Mouse (Mus musculus): ENCODE data around the gene Ccdc171.

DNA sequence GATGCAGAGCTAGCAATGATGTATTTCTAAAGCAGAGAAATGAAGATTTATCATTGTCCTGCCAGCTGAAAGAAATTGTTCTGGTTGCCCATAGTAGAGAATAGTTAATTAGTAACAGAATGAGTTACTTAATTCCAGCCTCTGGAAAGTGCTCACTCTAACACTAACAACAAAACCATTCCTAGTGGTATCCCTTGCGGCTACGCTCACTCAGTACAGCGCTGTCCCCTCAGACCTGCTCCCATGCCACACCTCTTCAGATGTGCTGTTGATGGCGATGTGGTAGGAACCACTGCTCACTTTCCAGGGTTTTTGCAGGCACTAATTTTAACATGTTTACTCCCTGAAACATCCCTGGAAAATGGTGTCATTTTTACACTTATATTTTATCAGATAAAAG lies 126.1 kb downstream of the Ccdc171 start:
- TF ChIP-seq CTCF (IDR thresholded peaks at IDR 0.05; ENCODE audit: low read depth, low read length) = no peak
- TF ChIP-seq TAL1 (conservative IDR thresholded peaks at IDR 0.05; ENCODE audit: low read depth, low read length) = no peak
- TF ChIP-seq GATA1 (IDR thresholded peaks at IDR 0.05; ENCODE audit: borderline replicate concordance, low read length) = no peak
- no peak for TF ChIP-seq POLR2AphosphoS5 (IDR thresholded peaks at IDR 0.05; ENCODE audit: insufficient replicate concordance, low read depth, low read length)
- no peak for TF ChIP-seq GATA2 (IDR thresholded peaks at IDR 0.05; ENCODE audit: borderline replicate concordance, low read depth, low read length)

All from G1E (cell line).